Mouse (Mus musculus) heart, adult 18-20 months (tissue): ENCODE measurements around the gene Ropn1l. TPM values are rescaled to one million over a fixed set of nuclear protein-coding genes. Genes with fewer than 3 reads are reported as not detected.

ENCODE experiments used
- DNase-seq, 2 experiments: peaks; one replicate each; pipeline ENCODE4 v3.0.0; 2021 to 2022; ENCODE audit warnings: mixed read lengths in 1 of 2
- total RNA-seq, 2 experiments: library from RNA; stranded (reverse); gene quantifications; 2 replicates each; pipeline ENCODE4 v1.2.3; 2021

The Ropn1l gene
- total RNA-seq, 2 experiments from 2014 or later: not detected

GRCm38 (mm10) chr15:31447121-31447520, 6.4 kb downstream of the Ropn1l start:
- DNase-seq: peak; percentile 49 to 66

- DNase-seq: no peak
Observed at GRCm38 (mm10) chr15:31442698-31443097, 10.8 kb downstream of the Ropn1l start.

GRCm38 (mm10) chr15:31441996-31442395, 11.5 kb downstream of the Ropn1l start:
- no peak for DNase-seq

GRCm38 (mm10) chr15:31436811-31437210, 16.7 kb downstream of the Ropn1l start:
- DNase-seq: no peak

GRCm38 (mm10) chr15:31436083-31436482, 17.5 kb downstream of the Ropn1l start:
- DNase-seq: no peak

- no peak for DNase-seq
Observed at GRCm38 (mm10) chr15:31433768-31434167, 19.8 kb downstream of the Ropn1l start.

GRCm38 (mm10) chr15:31431847-31432246, 21.7 kb downstream of the Ropn1l start:
- no peak for DNase-seq

- DNase-seq: no peak
Observed at GRCm38 (mm10) chr15:31430014-31430413, 23.5 kb downstream of the Ropn1l start.

- DNase-seq: no peak
Observed at GRCm38 (mm10) chr15:31429429-31429828, 24.1 kb downstream of the Ropn1l start.

- DNase-seq: no peak
Observed at GRCm38 (mm10) chr15:31428571-31428970, 25.0 kb downstream of the Ropn1l start.

- no peak for DNase-seq
Observed at GRCm38 (mm10) chr15:31427390-31427789, 26.1 kb downstream of the Ropn1l start.

- no peak for DNase-seq
Observed at GRCm38 (mm10) chr15:31426066-31426706, 27.4 kb downstream of the Ropn1l start.

GRCm38 (mm10) chr15:31422649-31423369, 30.7 kb downstream of the Ropn1l start:
- peak; percentile 46 to 59 for DNase-seq

- peak; percentile 45 to 68 for DNase-seq
Observed at GRCm38 (mm10) chr15:31419037-31419436, 34.5 kb downstream of the Ropn1l start.

- peak; percentile 25 to 45 for DNase-seq
Observed at GRCm38 (mm10) chr15:31418686-31419024, 34.9 kb downstream of the Ropn1l start.

- DNase-seq: peak; percentile 75 to 81
Observed at GRCm38 (mm10) chr15:31417796-31418685, 35.5 kb downstream of the Ropn1l start.

GRCm38 (mm10) chr15:31417409-31417795, 36.1 kb downstream of the Ropn1l start:
- DNase-seq: peak; percentile 14 to 20

- DNase-seq: peak in 1 of 2 experiments; percentile 20
Observed at GRCm38 (mm10) chr15:31415181-31415580, 38.4 kb downstream of the Ropn1l start.

- DNase-seq: no peak
Observed at GRCm38 (mm10) chr15:31414179-31414898, 39.2 kb downstream of the Ropn1l start.

GRCm38 (mm10) chr15:31413662-31414061, 39.9 kb downstream of the Ropn1l start:
- DNase-seq: no peak

GRCm38 (mm10) chr15:31412933-31413332, 40.6 kb downstream of the Ropn1l start:
- peak; percentile 42 to 77 for DNase-seq

- DNase-seq: no peak
Observed at GRCm38 (mm10) chr15:31412436-31412835, 41.1 kb downstream of the Ropn1l start.
